Mouse (Mus musculus) retina, adult 2 months (tissue): ENCODE data around the gene Slc35a1.

ENCODE experiments used
- DNase-seq: peaks from one replicate; pipeline ENCODE4 v3.0.0-alpha.2; 2012; ENCODE audit warnings: low read depth, low spot score

Slc35a1 gene

GRCm38 (mm10) chr4:34653179-34653578, 34.1 kb downstream of the Slc35a1 start:
- DNase-seq, result no peak

- DNase-seq, result no peak
These were observed 42.5 kb downstream of the Slc35a1 start for GRCm38 (mm10) chr4:34644779-34645178.

- DNase-seq, result no peak
These were observed 46.5 kb downstream of the Slc35a1 start for GRCm38 (mm10) chr4:34640731-34641130.

- no peak for DNase-seq
These were observed 47.4 kb downstream of the Slc35a1 start for GRCm38 (mm10) chr4:34639745-34640364.

- DNase-seq, result no peak
These were observed 49.4 kb downstream of the Slc35a1 start for GRCm38 (mm10) chr4:34637851-34638250.

- DNase-seq, result no peak
These were observed 49.9 kb downstream of the Slc35a1 start for GRCm38 (mm10) chr4:34637386-34637785.

GRCm38 (mm10) chr4:34636036-34636435, 51.2 kb downstream of the Slc35a1 start:
- no peak for DNase-seq

GRCm38 (mm10) chr4:34634129-34634528, 53.1 kb downstream of the Slc35a1 start:
- DNase-seq, result no peak

- DNase-seq, result no peak
These were observed 57.3 kb downstream of the Slc35a1 start for GRCm38 (mm10) chr4:34629956-34630355.

GRCm38 (mm10) chr4:34626401-34626800, 60.8 kb downstream of the Slc35a1 start:
- DNase-seq, result no peak

GRCm38 (mm10) chr4:34625556-34625955, 61.7 kb downstream of the Slc35a1 start:
- DNase-seq, result no peak

- no peak for DNase-seq
These were observed 71.1 kb downstream of the Slc35a1 start for GRCm38 (mm10) chr4:34616146-34616545.

GRCm38 (mm10) chr4:34615303-34615702, 71.9 kb downstream of the Slc35a1 start:
- DNase-seq, result no peak

- DNase-seq, result peak; percentile 76
These were observed 72.6 kb downstream of the Slc35a1 start, which contains the start of the genes Orc3 and Rars2 for GRCm38 (mm10) chr4:34614630-34615094. Gene Orc3 (minus strand): TSS chr4:34614944. Gene Rars2 (plus strand): TSS chr4:34614957.

- no peak for DNase-seq
These were observed 73.6 kb downstream of the Slc35a1 start for GRCm38 (mm10) chr4:34613571-34614145.
